Mouse (Mus musculus): ENCODE results near the gene Gstt4. TPM values are rescaled to one million over a fixed set of nuclear protein-coding genes. Genes with fewer than 3 reads are reported as not detected.
"Not testable (repeated sequence)": the region's sequence is repeated elsewhere in the genome, so short reads cannot be mapped to it uniquely, and the experiment has no call there.

The Gstt4 gene
- total RNA-seq (2015; ENCODE audit: low replicate concordance): not detected in 2 replicates
- total RNA-seq (2017; ENCODE audit: low replicate concordance): not detected in 2 replicates

- ATAC-seq (replicated peaks; ENCODE audit: low FRiP score, poor library complexity, severe bottlenecking): no peak
Observed at GRCm38 (mm10) chr10:75822443-75822842, at the start of gene Gstt4. Gstt4 (minus strand) TSS chr10:75822543.

DNA sequence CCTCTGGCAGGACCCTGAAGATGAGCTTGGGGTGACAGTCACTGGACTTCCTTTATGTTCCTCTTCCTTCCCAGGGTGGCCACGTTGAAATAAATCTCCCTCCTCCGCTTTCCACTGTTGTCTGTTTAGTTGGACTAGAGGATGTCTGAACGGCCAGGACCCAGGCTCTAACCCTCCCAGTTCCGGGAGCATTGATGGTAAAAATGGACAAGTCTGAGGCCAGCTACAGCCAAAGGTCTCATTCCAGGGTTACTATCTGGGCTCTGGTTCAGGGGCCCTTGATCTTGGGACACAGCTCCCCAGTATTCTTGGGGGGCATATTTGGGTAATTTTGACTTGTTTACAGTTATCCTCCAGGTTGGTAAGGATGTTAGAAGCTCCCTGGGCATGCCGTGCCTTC, 39.2 kb upstream of the Gstt4 start:
- ATAC-seq (replicated peaks; ENCODE audit: low FRiP score, poor library complexity, severe bottlenecking): no peak

DNA sequence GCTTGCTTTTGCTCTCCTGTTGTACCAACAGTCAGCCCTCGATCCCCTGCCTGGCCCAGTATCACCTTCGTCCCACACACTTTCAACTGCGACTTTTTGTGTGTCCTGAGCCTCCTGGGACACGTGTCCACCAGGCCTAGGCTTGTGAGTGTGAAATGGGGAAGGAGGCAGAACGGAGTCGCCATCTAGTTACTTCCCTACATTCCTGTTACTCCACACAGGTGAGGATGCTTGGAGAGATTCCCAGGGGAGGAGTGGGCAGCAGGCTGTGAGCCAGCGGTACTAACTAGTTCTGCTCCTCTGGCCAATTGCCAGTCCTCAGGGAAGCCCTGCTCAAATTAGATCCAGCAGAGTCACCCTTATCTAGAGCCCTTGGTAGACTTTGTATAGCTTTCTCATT, 38.4 kb upstream of the Gstt4 start:
- ATAC-seq (replicated peaks; ENCODE audit: low FRiP score, poor library complexity, severe bottlenecking): no peak

DNA sequence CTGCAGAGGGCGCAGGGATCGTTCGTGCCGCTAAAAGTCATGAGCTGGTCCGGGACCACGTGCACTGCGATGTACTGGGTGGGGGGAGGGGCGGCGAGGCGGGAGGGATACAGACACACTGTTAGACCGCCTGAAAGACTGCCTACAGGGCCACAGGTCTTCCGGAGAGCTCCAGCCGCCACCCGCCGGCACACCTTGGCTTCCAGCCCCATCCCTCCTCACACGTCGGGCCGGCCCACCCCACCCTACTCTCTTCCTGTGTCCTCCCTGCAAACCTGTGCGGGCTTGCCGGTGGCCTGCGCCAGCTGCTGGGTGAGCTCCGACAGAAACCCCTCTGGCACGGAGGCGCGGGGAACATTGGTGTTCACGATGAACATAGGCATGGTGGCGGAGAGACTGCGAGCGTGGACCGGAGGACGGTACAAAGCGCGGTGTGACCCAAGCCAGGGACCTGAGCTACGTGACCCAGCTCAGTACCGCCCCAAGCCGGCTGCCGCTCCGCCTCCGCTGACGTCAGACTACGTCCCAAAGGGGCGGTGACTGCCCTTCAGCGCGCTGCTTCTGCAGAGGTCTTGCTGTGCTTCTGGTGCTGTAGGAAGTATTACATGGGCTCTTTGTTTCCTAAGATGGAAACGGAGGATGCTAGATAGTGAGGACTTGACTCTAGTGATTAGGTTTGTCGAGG, 37.6 kb upstream of the Gstt4 start, which contains the start of gene Mif:
Gene Mif (minus strand): TSS at position 455 of the 685 bp plus-strand sequence.
- ATAC-seq (replicated peaks; ENCODE audit: low FRiP score, poor library complexity, severe bottlenecking): peak; percentile 97

DNA sequence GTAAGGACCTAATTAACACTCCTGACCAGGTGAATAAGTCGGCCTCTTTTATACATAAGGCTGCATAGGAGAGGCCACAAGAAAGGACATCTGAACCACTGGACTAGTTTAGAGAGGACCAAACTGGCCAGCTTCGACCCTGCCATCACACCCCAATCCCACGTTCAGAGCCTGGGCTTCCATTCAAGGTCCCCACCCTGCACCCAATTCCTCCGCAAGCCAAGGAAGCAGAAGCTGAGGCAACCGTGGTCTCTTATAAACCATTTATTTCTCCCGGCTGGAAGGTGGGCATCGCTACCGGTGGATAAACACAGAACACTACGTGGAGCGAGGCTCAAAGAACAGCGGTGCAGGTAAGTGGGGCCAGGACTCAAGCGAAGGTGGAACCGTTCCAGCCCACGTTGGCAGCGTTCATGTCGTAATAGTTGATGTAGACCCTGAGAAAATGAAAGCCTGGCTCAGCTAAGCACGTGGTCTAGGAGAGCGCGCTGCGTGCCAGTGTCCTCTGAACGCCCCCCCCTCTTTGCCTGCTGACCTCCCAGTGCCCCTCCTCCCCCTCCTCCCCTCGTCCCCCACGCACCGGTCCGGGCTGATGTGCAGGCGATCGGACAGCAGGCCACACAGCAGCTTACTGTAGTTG, 36.9 kb upstream of the Gstt4 start:
- no peak for ATAC-seq (replicated peaks; ENCODE audit: low FRiP score, poor library complexity, severe bottlenecking)

GRCm38 (mm10) chr10:75857598-75857997, 35.3 kb upstream of the Gstt4 start:
- ATAC-seq (replicated peaks; ENCODE audit: low FRiP score, poor library complexity, severe bottlenecking): no peak

- ATAC-seq (replicated peaks; ENCODE audit: low FRiP score, poor library complexity, severe bottlenecking): no peak
Observed at GRCm38 (mm10) chr10:75856976-75857375, 34.6 kb upstream of the Gstt4 start.

GRCm38 (mm10) chr10:75856155-75856907, 34.0 kb upstream of the Gstt4 start:
- no peak for ATAC-seq (replicated peaks; ENCODE audit: low FRiP score, poor library complexity, severe bottlenecking)

- ATAC-seq (replicated peaks; ENCODE audit: low FRiP score, poor library complexity, severe bottlenecking): no peak
Observed at GRCm38 (mm10) chr10:75855416-75855981, 33.2 kb upstream of the Gstt4 start.

DNA sequence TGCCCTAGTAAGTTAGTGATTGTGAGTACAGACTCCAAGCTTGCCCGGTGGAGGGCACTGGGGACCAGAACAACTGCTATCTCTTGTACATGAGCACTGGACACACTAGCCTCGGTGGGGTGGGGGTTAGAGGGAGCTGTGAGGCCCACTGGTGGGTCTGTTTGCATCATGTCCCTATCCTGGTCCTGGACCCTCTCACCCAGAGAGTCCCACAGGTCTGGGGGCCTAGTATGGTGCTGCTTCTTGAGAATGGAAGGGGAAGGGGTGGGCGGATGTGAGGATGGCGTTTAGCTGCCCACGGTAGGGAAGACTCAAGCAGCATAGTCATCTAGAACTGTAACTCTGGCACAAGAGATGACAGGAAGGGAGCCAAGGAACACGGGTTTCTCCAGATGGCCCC, 32.4 kb upstream of the Gstt4 start:
- ATAC-seq (replicated peaks; ENCODE audit: low FRiP score, poor library complexity, severe bottlenecking): no peak

- ATAC-seq (replicated peaks; ENCODE audit: low FRiP score, poor library complexity, severe bottlenecking): no peak
Observed at GRCm38 (mm10) chr10:75854096-75854495, 31.8 kb upstream of the Gstt4 start.

DNA sequence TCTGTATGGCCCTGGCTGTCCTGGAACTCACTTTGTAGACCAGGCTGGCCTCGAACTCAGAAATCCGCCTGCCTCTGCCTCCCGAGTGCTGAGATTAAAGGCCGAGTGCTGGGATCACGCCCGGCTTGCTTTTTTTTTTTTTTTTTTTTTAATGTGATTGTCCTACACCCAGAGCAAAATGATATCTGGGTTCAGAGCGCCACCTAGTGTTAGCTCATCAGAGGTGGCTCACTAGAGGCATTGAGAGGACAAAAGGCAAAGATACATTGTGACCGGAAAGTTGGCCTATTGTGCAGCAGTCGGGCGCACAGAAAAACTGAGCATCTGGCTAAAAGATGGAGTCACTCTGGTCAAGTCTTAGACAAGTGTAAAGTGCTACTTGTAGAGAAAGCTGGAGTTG, 31.1 kb upstream of the Gstt4 start:
- peak; percentile 71 for ATAC-seq (replicated peaks; ENCODE audit: low FRiP score, poor library complexity, severe bottlenecking)

DNA sequence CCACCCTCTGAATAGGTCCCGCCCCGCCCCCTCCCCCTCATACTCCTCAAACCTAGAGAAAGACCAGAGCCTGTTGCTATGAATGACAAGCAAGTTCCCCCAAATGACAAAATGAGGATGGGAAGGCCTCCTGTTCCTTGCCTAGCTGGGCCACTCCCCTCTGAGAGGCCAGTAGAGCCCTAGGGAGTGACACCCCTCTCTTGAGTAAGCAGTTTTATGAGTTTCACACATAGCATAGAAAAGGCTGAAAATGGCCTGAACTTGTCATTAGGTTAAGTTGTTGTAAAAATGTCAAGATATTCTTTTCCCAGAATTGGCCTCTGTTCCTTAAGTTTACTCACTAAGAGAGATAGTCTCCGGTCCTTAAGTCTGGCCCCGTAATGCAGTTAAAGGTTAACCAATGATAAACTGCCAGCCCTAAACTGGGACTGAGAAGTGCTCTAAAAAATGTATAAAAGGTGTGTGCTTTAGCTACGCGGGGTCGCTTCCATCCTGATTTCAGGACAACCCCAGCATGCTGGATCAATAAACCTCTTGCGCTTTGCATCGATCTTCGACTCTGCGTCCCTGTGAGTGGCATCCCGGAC, 30.3 kb upstream of the Gstt4 start:
- no peak for ATAC-seq (replicated peaks; ENCODE audit: low FRiP score, poor library complexity, severe bottlenecking)

GRCm38 (mm10) chr10:75851681-75852080, 29.3 kb upstream of the Gstt4 start:
- ATAC-seq (replicated peaks; ENCODE audit: low FRiP score, poor library complexity, severe bottlenecking): no peak

GRCm38 (mm10) chr10:75851076-75851475, 28.7 kb upstream of the Gstt4 start:
- ATAC-seq (replicated peaks; ENCODE audit: low FRiP score, poor library complexity, severe bottlenecking): no peak

- ATAC-seq (replicated peaks; ENCODE audit: low FRiP score, poor library complexity, severe bottlenecking): no peak
Observed at GRCm38 (mm10) chr10:75848382-75848781, 26.0 kb upstream of the Gstt4 start.

GRCm38 (mm10) chr10:75845306-75845930, 23.1 kb upstream of the Gstt4 start:
- peak; percentile 97 for ATAC-seq (replicated peaks; ENCODE audit: low FRiP score, poor library complexity, severe bottlenecking)

GRCm38 (mm10) chr10:75844800-75845199, 22.5 kb upstream of the Gstt4 start:
- peak; percentile 7 for ATAC-seq (replicated peaks; ENCODE audit: low FRiP score, poor library complexity, severe bottlenecking)

DNA sequence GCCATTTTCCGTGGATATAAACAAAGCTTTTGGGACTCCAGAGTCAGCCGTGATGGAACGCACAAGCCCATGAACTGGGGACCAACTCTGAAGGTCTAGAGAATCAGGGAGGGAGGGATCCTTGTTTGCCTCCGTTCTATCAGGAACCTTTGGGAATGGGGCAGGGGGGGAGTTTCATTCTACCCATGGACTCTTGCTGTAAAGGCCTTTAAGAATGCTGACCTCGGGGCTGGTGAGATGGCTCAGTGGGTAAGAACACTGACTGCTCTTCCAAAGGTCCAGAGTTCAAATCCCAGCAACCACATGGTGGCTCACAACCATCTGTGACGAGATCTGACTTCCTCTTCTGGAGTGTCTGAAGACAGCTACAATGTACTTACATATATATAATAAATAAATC, 21.6 kb upstream of the Gstt4 start:
- not testable (repeated sequence) for ATAC-seq (replicated peaks; ENCODE audit: low FRiP score, poor library complexity, severe bottlenecking)

DNA sequence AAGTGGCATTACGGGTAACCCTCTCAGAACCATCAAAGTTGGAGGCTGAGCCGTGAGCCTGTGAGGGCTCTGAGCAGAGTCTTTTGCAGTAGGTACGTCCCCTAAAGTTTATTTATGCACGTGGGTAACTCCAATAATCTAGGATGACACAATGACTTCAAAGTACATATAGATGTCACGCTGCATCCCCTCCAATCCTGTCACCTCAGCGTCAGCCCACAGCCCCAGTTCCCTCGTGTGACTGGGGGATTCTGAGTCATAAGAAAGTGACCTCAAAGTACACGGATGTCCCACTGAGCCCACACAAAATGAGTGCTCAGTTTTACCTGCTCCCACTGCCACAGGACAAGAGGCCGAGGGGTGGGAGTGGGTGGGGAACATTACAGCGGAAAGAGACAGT, 16.7 kb upstream of the Gstt4 start:
- ATAC-seq (replicated peaks; ENCODE audit: low FRiP score, poor library complexity, severe bottlenecking): no peak

Data from erythroid progenitor cell, adult 5-6 weeks (primary cell).